Mouse (Mus musculus): ENCODE measurements around the gene Cd248.

- TF ChIP-seq CTCF (IDR thresholded peaks at IDR 0.05; ENCODE audit: borderline replicate concordance, insufficient read depth, low read depth, low read length) (no peak), POLR2A (IDR thresholded peaks at IDR 0.05; ENCODE audit: borderline replicate concordance, insufficient read depth, low read length) (no peak)
Measured at GRCm38 (mm10) chr19:5072389-5073019, 4.6 kb downstream of the Cd248 start.

Measured in cerebellum, adult 2 months (tissue).